Mouse (Mus musculus) heart, postnatal 14 days (tissue): ENCODE measurements around the gene Ceacam12. TPM values are rescaled to one million over a fixed set of nuclear protein-coding genes. Genes with fewer than 3 reads are reported as not detected.
"Not testable (repeated sequence)": the region's sequence is repeated elsewhere in the genome, so short reads cannot be mapped to it uniquely, and the experiment has no call there.

Source experiments
- DNase-seq, 2 experiments: peaks; one replicate each; pipeline ENCODE4 v3.0.0; 2021 to 2022
- intact Hi-C: fragments of 180-260 bp; cut with DNase I; formaldehyde crosslinking; loops from one replicate; pipeline ENCODE4 v1.15.1; 2025
- long read RNA-seq, 2 experiments: library from polyadenylated mRNA; stranded (forward); transcript quantifications; one replicate each; pipeline ENCODE4 v2.0.0; 2021
- microRNA-seq, 2 experiments: library from miRNA; unstranded; fragments of <30 nt; microRNA quantifications; one replicate each; pipeline ENCODE4 v1.2.0; 2021 to 2022
- total RNA-seq, 2 experiments: library from RNA; stranded (reverse); gene quantifications; 2 replicates each; pipeline ENCODE4 v1.2.3; 2021

Gene Ceacam12
- not detected for total RNA-seq
- long read RNA-seq, experiment 1, result 0 reads
- long read RNA-seq, experiment 2, result 0 reads

- DNase-seq, result no peak
- intact Hi-C loops, result no loop called here
These were observed at the start of gene Ceacam12 for GRCm38 (mm10) chr7:18065629-18066028. Gene Ceacam12, plus strand, starts transcription at chr7:18065929.

- DNase-seq, result not testable (repeated sequence)
These were observed 8.1 kb downstream of the Ceacam12 start for GRCm38 (mm10) chr7:18073821-18074220.

GRCm38 (mm10) chr7:18100785-18101184 is 35.1 kb downstream of the Ceacam12 start:
- DNase-seq, result no peak
- intact Hi-C loops, result no loop called here

More at GRCm38 (mm10) chr7:18073821-18074220, 8.1 kb downstream of the Ceacam12 start:
- intact Hi-C loops, result not testable (repeated sequence)

Small RNAs within 50 kb of the gene (microRNA-seq; reads per million reads assigned to microRNA genes)
- gene Gm22414, result 0 reads per million in 2 experiments

Other genes starting within 250 kb of the Ceacam12 start
- gene Gm5155, start 194.2 kb upstream of the Ceacam12 start, total RNA-seq, result not detected
- not detected for gene Ceacam11, start 93.8 kb upstream of the Ceacam12 start, total RNA-seq
- not detected for gene Ceacam13, start 56.0 kb upstream of the Ceacam12 start, total RNA-seq
- gene Igfl3, start 110.6 kb downstream of the Ceacam12 start, total RNA-seq, result not detected
- gene Mill1, start 179.4 kb downstream of the Ceacam12 start, total RNA-seq, result not detected